Mouse (Mus musculus) spleen, postnatal 4 days (tissue): ENCODE measurements around the gene Gck.

Source experiments
- DNase-seq, 2 experiments: peaks; one replicate each; pipeline ENCODE4 v3.0.0; 2022; ENCODE audit warnings: low spot score in 2 of 2

Gck gene

DNA sequence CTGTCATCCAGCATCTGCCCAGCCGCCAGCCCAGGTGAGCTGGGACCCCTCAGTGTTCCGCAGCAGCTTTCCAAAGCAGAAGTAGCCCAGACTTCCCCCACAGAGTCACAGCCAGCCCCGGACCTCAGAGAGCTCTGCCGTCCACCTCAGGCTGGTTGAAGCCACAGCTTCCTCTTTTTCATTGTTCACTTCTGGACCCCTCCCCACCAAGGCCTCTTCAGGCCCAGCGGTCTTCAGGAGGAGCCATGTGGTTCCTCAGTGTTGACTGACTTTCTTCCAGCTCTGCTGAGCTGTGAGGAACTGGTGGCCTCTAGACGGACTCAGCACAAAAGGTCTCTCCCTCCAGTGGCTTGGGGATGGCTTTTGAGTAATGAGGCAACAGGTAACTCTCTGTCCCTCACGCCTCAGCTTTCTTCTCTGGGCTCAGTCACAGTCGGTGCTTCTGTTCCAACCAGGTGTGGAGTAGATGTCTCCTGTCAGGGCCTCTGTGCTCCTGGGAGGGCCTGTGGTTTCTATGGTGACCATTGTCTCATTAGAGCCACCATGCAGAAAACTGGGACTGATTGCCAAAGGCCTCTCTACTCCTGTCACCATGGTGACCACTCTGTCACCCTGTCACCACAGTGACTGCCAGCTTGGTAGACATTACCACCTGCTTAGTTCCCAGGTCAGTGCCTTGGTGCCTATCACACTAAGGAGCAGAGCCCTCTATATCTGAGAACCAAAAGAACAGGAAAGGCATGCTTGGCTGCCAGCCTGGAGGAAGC, at the start of gene Gck:
Gene Gck, minus strand, starts transcription at position 496 of the 767 bp plus-strand sequence.
- peak; percentile 24 to 65 for DNase-seq

DNA sequence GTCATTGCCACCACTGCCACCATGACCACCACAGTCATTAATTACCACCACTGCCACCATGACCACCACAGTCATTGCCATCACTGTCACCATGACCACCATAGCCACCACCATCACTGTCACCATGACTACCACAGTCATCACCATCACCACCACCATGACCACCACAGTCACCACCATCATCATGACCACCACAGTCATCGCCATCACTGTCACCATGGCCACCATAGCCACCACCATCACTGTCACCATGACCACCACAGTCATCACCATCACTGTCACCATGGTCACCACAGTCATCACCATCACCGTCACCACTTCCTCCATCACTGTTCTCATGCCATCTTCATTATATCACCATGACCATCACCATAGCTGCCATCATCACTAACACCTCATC, 48.6 kb upstream of the Gck start:
- no peak for DNase-seq

DNA sequence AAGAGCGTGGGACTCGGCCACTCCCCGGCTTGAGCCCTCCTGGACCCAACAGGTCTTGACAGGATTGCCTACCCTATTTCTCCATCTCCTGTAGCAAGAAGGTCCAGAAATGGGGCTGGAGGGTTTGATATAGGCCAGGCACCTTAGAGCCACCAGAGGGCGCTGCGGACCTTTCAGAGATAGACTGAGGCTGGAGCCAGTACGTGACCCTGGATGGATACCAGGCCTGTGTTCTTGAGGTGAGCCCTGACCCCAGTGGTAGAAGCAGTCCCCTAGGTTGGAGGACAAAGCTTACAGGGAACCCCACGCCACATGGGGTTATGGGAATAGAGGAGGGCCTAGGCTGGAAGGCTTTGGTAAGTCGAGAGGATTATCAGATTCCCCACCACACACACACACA, 46.1 kb upstream of the Gck start:
- DNase-seq, result peak; percentile 74 to 91

DNA sequence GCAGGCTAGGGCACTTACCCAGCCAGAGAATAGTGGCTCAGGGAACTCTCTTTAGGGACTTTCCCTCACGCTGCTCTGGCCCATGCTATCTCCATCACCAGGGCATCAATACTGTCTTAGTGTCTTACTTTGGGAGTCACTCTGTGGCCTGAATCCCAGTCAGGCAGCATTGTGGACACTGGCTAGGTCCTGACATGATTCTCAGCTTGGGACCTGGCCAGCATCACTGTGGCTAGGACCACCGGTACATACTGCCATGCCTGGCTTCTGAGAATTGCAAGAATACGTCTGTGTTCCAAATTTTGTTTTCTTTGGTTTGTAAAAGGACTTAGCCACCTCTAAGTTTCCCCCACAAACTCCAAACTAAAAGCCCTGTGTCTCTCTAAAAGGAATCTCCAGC, 45.0 kb upstream of the Gck start:
- DNase-seq, result no peak

DNA sequence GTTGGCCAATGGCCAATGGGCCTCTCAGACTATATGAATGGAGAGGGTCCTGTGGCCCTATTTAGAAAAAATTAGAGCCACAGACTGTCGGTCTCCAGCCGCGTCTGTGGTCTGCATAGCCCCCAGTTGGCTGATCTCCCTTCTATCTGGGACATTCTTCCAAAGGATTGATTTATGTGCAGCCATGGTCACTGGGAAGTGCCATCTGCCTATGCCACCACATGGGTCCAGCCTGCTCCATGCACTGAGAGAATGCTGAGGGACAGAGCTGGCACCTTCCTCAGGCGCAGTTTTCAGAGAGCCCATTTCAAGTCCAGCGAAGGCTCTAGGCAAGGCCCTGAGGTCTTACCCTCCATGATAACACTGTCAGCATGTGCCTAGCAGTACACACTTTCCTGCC, 44.3 kb upstream of the Gck start:
- DNase-seq, result no peak

DNA sequence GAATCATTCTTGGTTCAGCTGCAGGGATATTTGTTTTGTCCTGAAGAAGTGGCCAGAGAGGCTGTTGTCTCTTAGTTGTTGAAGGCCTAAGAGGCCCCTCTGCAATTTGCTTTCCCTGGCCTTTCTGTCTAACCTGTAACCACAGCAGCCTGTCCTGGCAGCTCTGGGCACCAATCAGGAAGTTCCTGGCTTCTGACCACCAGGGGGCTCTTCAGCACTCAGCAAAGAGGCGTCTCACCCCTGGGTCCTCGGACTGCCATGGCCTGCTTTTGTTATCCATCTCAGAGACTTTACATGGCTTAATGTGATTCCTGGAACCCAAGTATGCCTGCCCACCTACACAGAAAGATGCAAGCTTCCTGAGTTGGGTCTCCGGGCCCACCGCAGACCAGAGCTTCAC, 41.0 kb upstream of the Gck start:
- peak; percentile 37 to 76 for DNase-seq

DNA sequence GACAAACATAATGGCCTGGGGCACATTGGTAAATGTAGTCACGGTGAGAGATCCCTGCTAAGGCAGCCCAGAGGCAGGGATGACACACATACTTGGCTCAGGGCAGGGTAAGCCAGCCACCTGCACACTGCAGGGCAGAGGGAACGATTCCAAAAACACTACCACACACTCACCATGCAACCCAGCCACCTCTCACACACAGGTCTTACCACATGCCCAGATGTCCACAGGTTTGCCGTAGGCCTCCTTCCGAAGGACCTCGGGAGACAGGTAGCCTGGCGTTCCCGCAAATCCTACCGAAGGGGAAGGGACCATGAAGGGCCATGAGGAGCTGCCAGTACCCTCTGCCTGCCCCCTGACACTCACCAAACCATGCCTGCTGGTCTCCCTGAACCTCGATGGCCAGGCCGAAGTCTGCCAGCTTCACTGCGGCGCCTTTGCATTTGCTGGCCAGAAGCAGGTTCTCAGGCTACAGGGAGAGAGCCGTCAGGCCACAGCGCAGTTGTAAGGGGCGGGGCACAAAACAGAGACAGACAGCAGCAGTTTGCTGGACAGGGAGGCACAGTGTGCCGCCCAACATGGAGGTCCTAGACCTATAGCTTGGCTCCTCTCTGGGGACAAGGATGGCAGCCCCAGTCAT, 40.2 kb upstream of the Gck start:
- no peak for DNase-seq

DNA sequence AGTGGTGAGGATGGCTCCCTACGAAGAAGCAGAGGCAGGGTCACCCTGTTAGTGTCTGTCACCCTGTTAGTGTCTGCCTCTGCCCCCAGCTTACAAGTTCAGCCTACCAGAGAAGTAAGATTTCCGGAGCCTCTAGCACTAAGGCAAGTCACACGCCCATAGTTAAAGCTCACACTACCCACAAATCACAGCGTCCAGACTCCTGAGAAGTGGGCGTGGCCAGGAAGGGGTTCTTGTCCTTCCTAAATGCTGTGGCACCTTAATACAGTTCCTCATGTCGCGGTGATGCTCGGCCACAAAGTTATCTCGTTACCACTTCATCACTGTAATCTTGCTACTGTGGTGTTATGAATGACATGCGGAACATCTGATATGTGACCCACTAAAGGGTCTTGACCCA, 38.2 kb upstream of the Gck start:
- no peak for DNase-seq

DNA sequence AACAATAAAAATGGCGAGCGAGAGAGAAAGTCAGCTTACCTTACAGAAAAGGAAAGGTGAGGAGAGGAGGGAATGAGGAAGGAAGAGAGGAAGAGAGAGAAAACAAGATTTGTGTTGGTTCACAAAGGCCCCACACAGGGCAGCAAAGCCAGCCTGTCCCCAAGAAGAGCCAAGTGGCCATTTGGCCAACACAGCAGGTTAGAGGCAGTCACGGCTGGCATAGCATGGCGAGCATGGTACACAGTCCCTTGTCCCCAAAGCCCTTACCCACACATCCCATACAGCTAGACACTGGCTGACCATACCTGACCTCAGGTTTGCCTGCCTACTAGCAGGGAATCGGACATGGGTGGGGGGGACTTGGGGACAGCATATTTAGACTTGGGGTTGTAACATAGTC, 33.7 kb upstream of the Gck start:
- no peak for DNase-seq

DNA sequence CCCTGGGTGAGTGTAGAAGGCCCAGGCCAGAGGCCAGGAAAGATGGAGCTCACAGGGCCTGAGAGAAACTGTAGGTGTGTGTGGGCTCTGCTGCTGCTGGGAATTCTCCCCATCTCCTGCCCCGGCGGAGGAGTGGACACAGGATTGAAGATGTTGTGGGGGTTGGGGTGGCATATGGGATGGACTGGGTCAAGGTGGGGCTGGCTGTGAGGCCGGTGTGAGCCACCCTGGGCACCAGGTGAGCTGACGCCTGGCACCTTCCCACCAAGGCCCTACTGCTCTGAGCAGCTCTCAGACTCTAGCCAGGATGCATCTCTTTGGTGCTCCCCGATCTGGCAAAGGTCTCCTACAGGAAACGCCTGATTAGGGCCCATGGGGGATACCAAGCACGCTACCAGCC, 31.4 kb upstream of the Gck start:
- DNase-seq, result no peak

DNA sequence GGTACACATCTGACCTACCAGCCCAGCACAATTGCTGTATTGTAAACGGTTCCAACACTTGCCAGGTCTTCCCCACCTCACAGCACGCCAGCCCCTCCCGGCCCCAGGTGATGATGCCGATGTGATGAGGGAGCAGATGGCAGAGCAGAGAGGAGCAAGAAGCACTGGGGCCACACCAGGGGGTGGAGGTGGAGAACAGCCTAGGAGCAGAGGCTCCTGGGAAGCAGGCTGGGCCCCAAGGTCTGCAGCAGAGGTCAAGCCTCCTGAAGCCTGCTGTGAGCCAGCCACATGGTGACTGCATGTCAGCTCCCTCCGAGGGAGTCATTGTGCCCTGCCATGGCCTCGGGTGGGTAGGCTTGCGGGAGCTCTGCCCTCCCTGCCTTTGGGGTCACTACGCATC, 30.7 kb upstream of the Gck start:
- no peak for DNase-seq

DNA sequence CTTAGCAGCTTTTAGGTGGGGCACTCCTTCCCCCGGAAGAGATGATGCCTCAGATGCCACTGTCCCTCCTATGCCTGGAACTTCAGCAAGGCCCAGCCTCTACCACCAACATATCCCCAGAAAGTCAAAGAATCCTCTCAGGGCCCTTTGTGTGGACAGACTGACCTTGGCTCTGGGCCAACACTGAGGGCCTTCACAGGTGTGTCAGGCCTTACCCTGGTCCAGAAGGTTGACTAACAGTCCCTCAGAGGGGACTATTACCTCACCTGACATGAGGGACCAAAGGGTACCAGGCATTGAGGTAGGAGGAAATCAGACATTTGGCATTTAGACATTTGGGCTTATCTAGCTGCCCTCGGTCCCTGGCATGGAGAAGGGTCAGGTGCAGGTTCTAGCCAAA, 30.2 kb upstream of the Gck start:
- DNase-seq, result no peak

DNA sequence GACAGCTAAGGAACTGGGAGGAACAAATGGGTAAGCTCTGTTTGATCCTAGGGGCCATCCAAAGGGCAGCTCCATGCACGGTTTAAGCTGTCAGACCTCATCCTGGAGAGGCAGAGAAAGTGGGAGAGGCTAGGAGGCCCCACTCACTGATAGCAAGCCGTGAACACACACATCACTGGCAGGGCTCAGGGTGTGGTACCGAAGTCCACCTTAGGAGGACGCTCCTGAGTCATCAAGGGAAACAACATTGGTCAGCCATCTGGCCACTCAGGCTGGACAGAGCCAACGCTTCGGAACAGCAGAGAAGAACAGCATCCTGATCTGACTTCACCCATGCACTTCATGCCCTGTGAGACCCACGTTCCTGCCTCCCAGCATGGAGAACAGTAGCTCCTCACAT, 29.2 kb upstream of the Gck start:
- no peak for DNase-seq

DNA sequence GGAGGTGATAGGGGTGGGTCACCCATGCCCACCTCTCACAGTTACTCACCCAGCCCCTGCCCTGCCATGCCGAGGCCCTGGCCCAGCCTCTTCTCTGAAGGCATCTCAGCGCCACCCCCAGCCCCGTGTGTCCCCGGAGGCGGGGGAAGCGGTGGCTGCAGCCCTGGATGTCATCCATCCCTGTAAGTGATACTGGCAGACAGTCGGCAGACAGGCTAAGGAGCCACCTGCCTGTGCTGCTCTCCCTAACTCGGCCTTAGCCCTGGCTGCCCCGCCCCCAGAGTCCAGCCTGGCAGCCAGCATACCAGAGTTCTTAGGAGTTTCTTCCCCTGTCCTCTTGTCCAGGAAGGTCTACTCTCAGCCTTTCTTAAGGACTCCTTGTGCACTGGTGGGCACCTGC, 26.2 kb upstream of the Gck start:
- DNase-seq, result no peak

DNA sequence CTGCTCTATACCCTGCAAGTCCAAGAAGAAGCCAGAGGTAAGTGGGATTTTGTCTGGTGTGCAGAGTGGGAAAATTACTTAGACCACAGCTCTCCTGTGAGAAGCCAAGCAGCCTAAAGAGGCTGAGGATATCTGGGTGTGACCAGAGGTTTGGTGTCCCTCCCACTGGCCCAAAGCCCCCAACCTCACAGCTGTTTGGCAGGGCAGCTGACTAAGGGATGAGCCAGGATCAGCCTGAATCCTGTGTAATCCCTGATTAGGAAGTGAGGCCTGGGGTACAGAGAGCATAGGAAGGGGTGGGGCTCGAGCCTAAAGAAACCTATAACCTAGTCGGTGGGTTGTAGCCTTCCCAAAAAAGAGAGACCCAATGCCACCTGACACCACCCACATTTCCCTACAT, 25.2 kb upstream of the Gck start:
- no peak for DNase-seq

DNA sequence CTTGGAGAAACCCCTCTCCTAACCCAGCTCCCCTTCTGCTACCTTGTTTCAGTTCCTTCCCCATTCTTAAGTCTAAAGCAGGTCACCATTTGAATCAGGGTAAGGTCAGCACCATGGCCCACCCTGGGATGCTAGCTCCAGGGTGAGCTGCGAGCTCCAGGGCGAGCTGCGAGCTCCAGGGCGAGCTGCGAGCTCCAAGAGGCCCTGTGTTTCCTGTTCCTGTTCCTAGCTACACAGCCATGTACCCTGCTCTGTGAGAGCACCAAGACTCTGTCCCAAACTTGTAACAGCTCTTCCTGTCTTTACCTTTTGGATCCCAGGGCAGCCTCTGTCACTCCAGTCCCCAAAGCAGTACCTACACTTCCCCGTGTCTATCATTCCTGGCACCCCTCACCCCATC, 24.2 kb upstream of the Gck start:
- DNase-seq, result no peak

DNA sequence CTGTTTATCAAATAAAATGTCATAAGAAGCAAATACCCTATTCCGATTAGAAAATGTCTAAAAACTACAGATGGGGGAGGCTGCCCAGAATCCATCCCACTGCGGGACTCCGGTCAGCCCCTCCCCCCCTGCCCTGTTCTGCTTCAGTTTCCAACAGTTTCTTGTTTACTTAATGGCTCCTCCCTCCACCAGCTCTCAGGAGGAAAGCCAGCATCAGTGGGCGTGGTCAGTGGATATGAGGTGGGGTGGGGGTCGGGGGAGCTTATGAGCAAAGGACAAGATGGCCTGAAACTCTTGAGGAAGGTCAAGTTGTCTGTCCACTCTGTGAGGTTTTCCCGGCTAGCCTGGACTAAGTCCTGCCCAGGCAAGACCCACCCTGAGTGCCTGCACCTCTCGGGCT, 23.3 kb upstream of the Gck start:
- DNase-seq, result no peak

DNA sequence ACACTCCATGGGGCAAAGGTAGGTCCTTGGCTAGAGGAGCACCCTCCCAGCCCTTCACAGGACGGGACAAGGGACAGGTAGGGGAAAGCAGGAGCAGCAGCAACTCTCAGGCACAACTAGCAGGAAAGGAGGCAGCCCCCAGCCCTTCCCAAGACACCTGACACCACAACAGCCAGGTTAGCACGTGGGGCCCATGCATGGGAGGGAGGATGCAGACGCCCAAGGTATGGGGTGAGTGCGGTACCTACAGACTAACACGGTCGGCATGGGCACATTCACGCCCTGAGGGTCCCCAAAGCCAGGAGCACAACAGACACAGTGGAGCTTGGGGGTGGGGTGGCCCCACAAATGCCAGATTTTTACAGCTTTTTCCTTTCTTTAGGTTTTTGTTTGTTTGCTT, 21.3 kb upstream of the Gck start:
- DNase-seq, result no peak

DNA sequence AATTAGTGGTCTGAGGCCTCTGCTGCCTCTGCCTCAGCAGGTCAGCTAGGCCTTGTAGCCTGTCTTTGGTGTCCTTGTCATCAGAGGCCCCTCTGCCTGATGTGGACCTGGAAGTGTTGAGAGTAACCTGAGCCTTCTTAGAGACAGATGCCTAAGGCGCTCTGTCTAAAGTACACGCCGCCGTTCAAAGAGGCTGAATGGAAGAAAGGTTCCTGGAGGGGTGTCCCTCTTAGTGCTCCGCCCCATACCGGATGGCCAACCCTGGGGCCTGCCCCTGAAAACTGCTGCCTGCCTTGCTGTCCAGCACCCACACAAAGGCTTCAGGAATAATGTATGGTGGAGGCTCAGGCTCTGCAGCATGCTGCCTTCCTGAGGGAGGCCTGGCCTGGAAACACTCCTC, 18.3 kb upstream of the Gck start:
- no peak for DNase-seq

DNA sequence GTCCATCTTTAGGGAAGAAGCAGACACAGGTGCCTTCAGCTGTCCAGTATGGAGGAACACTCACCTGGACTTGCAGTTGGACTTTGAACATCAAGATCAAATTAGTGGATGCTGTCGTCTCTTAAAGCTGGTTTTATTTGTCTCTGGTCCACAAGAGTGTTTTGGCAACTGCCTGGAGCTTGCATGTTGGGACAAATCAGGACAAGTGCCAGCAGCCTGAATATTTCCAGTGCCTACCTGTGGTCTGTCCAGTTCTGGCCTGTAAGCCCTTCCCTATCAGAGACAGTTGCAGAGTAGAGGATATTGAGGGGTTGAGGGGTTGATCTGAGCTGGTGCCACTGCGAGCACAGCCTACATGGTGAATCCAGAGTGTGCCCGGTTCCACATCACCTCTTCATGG, 16.9 kb upstream of the Gck start:
- DNase-seq, result no peak

DNA sequence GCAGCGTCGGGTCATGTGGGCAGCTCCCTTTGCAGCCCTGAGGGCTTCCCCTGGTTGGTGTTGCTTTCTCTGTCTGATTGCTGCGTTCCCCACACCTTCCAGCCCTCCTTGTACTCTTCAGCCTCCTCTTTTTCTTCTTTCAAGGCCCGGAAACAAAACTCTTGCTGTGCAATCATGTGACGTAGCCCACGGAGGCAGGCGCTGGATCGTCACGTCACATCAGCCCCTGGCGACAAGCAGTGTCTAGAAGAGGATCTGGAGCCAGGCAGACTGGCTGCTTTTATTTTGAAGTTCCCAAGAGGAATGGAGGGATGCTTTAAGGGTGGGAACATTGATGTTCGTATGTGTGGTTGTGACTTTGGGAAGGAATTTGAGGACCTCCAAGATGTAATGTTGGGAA, 16.0 kb upstream of the Gck start:
- no peak for DNase-seq

DNA sequence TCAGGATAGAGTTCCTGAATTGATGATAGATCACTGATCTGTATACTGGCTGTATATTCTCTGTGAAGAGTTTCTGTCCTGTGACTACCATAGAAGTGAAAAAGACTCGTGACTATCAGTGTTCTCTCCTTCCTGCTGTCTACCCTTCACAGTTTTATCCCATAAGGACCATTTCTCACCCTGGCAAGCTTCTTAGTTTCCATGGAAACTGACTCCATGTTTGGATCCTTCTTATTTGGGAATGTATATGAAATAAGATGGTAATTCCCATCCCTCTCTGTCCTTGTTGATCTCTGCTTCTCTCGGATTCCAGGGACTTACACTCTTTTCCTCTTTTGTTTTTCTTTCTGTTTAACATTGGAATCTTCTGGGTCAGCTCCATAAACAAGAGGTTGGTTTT, 10.2 kb upstream of the Gck start:
- DNase-seq, result no peak

DNA sequence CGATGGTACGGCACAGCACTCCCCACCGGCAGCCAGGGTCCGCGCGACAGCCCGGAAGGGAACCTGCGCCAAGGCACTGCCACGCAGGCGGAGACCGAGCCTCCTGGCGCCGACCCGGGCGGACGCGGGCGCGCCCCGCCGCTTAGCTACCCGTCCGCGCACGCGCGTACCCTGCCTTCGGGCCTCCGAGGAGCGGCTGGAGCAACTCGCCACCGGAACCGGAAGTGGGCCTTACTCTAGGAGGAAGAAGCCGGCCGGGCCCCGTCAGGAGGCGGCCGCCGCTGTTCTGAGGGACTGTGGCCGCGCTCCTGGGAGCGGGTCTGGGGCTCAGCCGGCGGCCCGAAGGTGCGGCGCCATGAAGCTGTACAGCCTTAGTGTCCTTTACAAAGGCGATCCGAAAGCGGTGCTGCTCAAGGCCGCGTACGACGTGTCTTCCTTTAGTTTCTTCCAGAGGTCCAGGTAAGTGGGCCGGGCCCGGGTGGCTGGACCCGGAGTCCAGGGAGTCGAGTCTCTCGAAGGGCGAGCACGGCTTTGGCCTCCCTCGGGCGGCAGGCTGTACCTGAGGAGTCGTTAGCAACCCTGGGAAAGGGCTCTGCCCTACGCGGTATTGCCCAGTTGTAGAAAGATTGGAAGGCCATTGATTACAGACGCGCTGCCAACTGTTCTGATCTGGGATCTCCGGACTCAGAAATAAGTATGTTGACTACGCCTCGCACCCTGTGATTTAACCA, 5.8 kb upstream of the Gck start, which contains the start of gene Ykt6:
Gene Ykt6, plus strand, starts transcription at position 148 of the 731 bp plus-strand sequence.
- DNase-seq, result peak; percentile 93 to 96
